Mouse (Mus musculus) megakaryocyte, adult 5-6 weeks (primary cell): Measurements from ENCODE around the gene Zbtb43. TPM values are rescaled to one million over a fixed set of nuclear protein-coding genes. Genes with fewer than 3 reads are reported as not detected.

Experiments used
- ATAC-seq: 2 replicates; pipeline ENCODE4 v1.8.0; 2016; ENCODE audit warnings: mild to moderate bottlenecking, inconsistent platforms; ENCODE audit not compliant: poor library complexity, severe bottlenecking
- total RNA-seq, 2 experiments: library from RNA; stranded (forward) in 1 of 2; stranded (reverse) in 1 of 2; fragments of 153-499, 151-499 nt in 1 of 2; fragments of 221-1000, 200-1000 nt in 1 of 2; gene quantifications; 2 replicates each; pipeline versions ENCODE4 v1.2.3 to v1.2.4; 2015 to 2017

Zbtb43 gene
- total RNA-seq, 2 experiments from 2014 or later: 13.7 to 14.8 TPM

DNA sequence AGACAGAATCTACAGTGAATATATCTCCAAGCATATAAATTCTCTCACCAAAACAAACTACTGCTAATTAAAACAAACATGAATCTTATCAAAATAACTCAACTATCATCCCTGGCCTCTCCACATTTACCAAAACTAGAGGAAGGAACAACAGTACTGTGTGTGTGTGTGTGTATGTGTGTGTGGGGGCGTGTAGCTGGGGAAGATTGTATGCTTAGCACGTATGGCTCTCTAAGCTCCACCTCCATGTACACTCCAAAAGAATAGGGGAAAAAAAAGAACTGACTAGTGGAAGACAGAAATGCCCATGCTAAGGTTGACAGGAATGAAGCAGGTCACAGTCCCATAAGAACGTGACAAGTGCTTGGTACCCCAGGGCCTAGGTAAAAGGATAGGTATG, 13.0 kb downstream of the Zbtb43 start:
- ATAC-seq: no peak

- ATAC-seq: no peak
Measured at GRCm38 (mm10) chr2:33454816-33455215, 13.5 kb downstream of the Zbtb43 start.

- ATAC-seq: no peak
Measured at GRCm38 (mm10) chr2:33453476-33453875, 14.9 kb downstream of the Zbtb43 start.

- ATAC-seq: no peak
Measured at GRCm38 (mm10) chr2:33452721-33453120, 15.6 kb downstream of the Zbtb43 start.

DNA sequence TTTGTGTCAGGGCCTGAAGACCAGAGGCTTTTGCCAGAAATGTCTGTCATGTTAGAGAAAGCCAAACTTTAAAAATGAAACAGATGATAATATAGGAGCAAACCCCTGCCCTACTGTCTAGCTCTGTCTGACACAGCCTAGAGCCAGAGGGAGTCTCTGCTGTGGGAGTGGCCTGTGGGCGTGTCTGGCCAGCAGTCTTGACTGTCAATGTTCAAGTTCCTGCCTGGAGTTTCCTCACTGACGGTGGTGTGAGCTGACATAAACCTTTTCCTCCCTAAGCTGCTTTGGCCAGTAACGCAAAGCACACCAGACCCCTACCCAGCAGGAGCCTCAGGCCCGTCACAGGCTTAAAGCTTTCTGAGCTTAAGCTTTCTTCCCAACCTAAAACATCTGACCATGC, 16.2 kb downstream of the Zbtb43 start:
- ATAC-seq: peak; percentile 84

- ATAC-seq: no peak
Measured at GRCm38 (mm10) chr2:33451038-33451978, 17.1 kb downstream of the Zbtb43 start.

- no peak for ATAC-seq
Measured at GRCm38 (mm10) chr2:33449119-33449873, 19.1 kb downstream of the Zbtb43 start.

- ATAC-seq: no peak
Measured at GRCm38 (mm10) chr2:33446796-33447195, 21.6 kb downstream of the Zbtb43 start.

- ATAC-seq: no peak
Measured at GRCm38 (mm10) chr2:33445741-33446140, 22.6 kb downstream of the Zbtb43 start.

DNA sequence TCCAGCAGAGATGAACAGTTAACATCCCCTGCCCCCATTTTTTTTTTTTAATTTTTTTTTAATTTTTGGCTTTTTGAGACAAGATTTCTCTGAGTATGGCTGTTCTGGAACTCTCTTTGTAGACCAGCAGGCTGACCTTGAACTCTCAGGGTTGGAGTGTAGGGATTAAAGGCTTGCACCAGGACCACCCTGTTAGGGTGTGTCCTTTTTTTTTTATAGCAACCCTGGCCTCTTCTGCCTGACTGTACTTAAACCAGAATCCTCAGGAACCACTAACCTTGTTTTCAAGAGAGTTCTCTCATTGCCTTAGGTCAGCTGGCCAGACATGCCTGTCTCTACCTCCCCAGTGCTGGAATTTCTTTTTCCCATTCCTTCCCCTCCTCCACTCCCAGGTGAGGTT, 23.5 kb downstream of the Zbtb43 start:
- ATAC-seq: no peak

- ATAC-seq: no peak
Measured at GRCm38 (mm10) chr2:33444358-33444757, 24.0 kb downstream of the Zbtb43 start.

DNA sequence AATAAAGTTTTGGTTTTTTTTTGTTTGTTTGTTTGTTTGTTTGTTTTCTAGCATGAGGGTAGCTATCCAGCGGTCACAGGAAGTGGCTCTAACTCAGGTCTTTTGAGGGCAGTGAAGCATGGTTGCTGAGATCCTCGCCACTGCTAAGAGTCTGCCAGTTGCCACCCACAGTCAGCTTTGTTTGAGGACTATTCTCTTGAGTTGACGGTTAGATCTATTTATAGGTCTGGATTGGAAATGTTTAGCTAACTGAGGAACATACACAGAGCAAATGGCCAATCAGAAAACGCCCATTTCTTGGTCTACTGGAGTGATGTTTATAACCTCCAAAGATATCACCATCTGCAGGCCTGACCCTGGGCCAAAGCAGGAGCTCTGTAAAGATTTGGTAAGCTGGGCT, 25.7 kb downstream of the Zbtb43 start:
- no peak for ATAC-seq

GRCm38 (mm10) chr2:33440893-33441292, 27.5 kb downstream of the Zbtb43 start:
- 0 out of 2 replicates have a peak, but pooled peaks have one; percentile 33 for ATAC-seq

- ATAC-seq: no peak
Measured at GRCm38 (mm10) chr2:33439980-33440670, 28.2 kb downstream of the Zbtb43 start.

DNA sequence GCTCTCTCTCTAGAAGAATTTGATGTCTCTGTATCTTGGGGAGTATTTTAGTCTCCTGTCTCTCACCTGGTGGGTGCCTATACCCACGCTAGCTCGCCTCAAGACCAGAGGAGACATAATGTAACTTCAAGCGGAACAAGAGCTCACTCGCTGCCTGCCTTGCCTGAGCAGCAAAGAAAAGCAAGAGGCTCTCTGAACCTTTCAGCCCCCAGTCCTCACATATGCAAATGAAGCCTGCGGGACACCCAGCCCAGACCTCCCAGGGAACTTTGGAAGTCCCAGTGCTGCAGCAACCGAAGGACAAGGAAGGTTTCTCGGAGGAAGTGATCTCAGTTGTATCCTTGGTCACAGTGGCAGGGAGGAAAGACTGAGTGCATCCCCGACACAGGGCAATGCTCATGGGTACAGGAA, 28.9 kb downstream of the Zbtb43 start:
- no peak for ATAC-seq

DNA sequence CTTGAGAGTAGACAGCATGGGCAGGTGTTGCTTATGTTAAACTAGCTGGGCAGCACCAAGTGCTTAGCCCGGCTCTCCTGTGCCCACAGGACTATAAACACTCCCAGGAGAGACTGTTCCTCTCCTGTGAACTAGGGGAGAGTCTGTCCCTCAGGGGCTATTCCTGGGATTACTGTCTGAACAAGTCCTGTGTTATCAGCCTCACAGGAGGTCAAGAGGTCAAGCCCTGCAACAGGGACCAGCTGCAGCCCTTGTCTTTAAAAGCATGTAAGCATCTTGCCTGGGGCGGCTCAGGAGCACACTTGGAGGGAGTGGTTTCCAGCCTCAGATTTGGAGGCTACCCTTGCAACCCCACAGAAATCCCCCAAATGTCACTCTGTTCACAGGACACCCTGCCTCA, 30.0 kb downstream of the Zbtb43 start:
- no peak for ATAC-seq

DNA sequence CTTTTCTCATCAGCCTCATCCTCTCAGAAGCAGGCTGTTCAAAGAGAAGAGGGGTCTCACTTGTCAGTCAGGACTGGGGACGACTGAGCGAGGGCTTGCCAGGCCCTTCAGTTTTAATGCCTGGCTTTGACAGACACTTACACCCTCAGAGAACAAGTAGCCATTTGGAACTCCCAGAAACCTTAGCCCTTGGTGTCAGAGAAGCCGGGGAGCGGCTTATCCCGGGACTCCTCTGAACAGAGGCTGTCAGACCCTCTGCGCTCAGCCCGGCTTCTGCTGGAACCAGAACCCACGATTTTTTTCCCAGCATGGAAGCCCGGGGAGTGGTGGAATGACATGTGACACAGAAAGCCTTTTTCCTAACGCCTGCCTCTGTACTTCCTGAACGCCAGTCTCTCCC, 31.2 kb downstream of the Zbtb43 start:
- no peak for ATAC-seq

DNA sequence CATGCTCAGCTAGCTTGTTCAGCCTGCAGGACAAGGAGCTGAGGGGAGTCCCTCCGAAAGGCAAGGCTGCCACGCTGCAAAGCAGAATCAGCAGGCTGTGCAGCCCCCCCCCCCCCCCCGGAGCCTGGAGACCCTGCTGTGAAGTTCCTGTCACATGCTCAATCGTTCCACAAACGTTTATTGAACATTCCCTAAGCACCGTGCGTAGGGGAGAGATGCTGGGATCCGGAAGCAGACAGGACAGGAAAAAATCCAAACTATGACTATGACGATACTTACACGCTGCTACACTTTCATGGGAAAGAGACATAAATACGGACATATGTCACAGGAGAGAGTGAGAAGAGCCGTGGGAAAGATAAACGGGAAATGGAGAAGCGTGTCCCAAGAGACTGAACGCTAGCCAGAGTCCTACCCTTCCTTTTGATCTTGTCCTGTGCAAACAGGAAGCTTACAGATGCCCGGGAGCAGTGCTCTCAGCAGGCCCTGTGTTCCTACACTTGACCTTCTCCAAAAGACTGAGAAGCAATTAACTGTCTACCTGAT, 32.3 kb downstream of the Zbtb43 start:
- peak; percentile 25 for ATAC-seq

GRCm38 (mm10) chr2:33435036-33435650, 33.2 kb downstream of the Zbtb43 start:
- ATAC-seq: no peak

GRCm38 (mm10) chr2:33432877-33433276, 35.5 kb downstream of the Zbtb43 start:
- ATAC-seq: peak; percentile 36; the same call in 1 of the 2 replicates
